Mouse (Mus musculus) cortical plate, adult 2 months (tissue): ENCODE measurements around the gene Abhd18.

Experiments used
- CTCF ChIP-seq: fragments of 200-500 bp; IDR thresholded peaks from 2 replicates; pipeline ENCODE4 v1.5.1; 2011; ENCODE audit warnings: mild to moderate bottlenecking, control low read depth, low read length; ENCODE audit not compliant: insufficient read depth; ENCODE audit errors: extremely low read depth
- POLR2A ChIP-seq: fragments of 200-500 bp; IDR thresholded peaks from 2 replicates; pipeline ENCODE4 v1.6.1; 2011; ENCODE audit warnings: mild to moderate bottlenecking, low read length, control low read depth; ENCODE audit not compliant: insufficient read depth; ENCODE audit errors: extremely low read depth

DNA sequence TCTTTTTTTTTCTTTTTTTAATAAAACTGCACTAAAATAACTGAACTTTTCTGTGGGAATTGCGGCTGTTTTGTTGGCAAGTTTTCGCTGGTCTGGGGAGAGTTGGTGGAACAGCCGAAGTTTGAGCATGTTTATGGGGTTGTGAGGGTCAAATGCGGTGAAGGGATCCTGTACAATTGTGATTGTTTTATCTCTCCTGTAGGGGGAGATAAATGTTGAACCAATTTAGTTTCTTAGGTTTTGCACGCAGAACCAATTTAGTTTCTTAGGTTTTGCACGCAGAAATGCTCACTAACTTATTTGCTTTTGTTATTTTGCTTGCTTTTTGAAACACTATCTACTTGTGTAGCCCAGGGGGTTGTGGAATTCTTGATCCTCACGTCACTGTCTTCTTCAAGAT lies 104.6 kb downstream of the Abhd18 start:
- TF ChIP-seq CTCF, result no peak
- TF ChIP-seq POLR2A, result no peak
